Mouse (Mus musculus) kidney, adult 9 months (tissue): ENCODE data around the gene Map3k10.
"Not testable (repeated sequence)": the region's sequence is repeated elsewhere in the genome, so short reads cannot be mapped to it uniquely, and the experiment has no call there.

Experiments
- DNase-seq: peaks from one replicate; pipeline ENCODE4 v3.0.0; 2022

The Map3k10 gene

DNA sequence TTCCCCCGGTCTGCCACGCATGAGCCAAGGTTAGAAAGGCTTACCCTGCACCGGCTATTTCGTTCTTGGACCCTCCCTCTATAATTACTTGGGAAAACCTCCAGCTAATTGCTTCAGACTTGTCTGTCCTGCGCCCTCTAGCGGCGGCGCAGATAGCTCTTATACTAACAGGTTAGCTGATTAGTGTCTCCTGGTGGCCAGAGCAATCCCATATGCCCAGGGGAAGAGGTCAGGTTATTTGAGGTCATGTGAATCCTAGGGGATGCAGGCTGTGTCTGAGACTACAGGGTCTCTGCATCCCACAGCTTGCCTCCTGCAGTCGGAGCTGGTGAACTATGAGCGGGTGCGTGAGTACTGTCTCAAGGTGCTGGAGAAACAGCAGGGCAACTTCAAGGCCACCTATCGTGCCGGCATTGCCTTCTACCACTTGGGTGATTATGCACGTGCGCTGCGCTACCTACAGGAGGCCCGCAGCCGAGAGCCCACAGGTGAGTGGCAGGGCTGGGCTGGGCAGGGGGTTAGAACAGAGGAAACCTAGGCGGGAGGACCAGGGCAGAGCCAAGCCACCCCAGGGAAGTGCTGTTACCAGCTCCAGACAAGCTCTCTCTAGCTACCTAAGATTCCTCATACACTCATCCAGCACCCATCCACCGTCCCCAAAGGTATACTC lies 19.7 kb downstream of the Map3k10 start:
- peak; percentile 47 for DNase-seq

DNA sequence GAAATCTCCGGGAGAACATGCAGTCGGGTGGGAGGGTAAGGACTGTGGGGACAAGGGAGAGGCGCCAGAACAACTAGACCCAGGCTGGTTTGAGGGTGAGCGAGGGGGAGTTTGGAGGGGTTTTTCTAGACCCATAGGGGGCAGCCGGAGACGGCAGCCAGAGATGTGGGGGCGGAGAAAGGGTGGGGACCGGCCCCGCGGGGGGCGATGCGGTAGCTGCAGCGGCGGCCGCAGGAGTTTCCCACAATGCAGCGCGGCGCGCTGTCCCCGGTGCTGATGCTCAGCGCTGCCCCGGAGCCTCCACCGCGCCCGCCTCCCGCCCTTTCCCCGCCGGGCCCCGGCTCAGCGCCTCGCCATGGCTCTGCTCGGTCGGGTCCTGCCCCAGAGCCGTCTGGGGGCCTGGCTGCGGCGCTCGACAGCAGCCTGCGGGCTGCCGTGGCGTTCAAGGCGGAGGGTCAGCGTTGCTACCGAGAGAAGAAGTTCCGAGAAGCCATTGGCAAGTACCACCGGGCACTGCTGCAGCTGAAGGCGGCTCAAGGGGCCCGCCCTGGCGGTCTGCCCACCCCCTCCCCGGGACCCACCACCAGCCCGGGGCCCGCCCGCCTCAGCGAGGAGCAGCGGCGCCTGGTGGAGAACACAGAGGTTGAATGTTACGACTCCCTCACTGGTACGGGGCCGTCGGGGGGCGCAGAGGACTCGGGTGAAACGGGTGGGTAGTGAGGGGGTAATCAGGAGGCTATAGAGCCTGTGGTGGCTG lies 20.5 kb downstream of the Map3k10 start, which contains the start of gene Ttc9b:
Gene Ttc9b (plus strand): TSS at position 235 of the 757 bp plus-strand sequence.
- no peak for DNase-seq

DNA sequence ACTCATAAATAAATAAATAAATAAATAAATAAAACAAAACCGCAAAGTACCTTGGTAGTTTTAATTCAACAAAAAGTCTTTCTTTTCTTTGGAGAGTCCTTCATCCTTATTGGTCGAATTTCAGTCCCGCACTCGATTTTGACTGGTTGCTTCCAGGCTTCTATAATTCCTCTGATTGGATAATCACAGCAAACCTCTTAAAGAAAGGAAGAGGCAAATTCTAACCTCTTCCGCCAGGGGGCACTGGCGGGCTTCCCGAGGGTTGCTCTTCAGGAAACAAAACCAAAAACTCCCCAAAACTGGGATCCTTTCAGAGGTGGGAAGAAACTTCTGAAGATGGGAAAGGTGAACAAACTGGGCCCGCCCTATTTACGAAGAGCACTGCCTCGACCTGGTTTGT lies 23.4 kb downstream of the Map3k10 start:
- DNase-seq, result peak; percentile 81

DNA sequence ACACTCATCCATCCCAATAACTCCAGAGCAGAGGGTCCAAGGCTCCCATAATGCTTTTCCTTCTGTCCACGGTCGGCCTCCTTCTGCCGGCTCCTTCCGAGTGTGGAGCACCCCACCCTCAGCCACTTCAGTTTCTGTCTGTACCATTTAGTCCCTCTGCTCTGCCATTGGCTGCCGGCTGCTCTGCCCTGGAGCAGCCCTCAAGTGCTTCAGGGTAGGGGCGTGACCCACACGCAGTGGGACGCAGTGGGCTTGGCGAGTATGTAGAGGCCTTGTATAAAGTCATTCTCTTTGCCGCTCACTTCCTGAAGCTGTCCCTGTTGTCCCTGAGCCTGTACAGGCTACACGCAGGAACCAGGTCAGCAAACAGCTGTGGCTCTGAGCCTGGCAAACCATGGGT lies 24.7 kb downstream of the Map3k10 start:
- DNase-seq, result no peak

DNA sequence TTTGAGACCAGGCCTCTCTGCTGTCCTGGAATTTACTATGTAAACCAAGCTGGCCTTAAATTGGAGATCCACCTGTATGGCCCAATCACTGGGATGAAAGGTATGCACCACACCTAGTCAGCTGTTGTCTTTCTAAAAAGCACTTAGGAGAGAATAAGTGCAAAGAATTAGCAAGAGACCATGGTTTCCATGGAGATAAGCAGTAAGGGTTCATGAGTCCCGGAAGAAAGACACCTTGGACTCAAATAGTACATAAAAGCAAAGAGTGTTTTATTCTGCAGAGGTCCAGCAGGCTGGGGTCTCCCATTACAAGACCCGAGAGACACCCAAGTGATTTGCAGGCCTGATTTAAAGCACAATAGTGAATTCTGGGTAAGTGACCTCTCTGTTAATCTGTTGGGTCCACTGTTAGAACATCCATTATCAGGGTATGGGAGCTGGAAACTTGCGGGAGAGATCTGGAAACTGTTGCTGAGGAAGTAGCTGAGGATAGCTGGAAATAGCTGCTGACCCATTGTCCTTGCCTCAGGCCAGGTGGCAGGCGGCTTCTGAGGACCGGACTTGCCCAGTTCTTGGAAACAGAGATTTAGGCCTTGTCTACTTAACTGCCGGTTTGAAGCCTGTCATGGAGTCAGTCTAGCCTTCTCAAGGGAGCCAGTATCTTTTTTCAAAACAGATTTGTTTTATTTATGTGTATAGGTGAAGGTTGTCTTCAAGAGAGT lies 27.0 kb downstream of the Map3k10 start:
- no peak for DNase-seq

DNA sequence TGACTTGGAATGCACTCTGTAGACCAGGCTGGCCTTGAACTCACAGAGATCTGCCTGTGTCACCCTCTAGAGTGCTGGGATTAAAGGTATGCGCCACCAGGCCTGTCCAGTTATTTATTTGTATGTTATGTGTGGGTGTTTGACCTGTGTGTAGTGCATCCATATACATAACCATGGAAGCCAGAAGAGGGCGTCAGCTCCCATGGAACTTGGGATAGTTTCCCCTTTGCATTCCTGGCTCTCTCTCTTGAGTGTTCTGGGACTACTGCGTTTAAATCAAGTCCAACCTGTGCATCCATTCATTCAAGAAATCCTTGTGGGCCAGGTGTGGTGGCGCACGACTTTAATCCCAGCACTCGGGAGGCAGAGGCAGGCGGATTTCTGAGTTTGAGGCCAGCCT lies 27.9 kb downstream of the Map3k10 start:
- DNase-seq, result no peak

DNA sequence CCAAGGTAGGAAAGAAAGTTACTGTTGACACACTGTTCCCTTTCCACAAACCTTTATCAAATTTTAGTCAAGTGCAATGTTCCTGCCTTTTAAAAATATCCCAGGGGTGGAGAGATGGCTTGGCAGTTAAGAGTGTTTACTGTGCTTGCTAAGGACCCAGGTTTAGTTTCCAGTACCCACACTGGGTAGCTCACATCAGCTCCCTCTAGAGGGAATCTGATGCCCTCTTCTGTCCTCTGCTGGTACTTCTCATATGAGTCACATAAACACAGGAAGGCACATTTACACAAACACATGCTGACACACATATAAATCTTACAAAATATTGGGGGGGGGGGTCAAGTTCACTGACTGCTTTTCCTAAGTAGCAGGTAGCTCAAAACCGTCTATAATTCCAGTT lies 29.9 kb downstream of the Map3k10 start:
- no peak for DNase-seq

DNA sequence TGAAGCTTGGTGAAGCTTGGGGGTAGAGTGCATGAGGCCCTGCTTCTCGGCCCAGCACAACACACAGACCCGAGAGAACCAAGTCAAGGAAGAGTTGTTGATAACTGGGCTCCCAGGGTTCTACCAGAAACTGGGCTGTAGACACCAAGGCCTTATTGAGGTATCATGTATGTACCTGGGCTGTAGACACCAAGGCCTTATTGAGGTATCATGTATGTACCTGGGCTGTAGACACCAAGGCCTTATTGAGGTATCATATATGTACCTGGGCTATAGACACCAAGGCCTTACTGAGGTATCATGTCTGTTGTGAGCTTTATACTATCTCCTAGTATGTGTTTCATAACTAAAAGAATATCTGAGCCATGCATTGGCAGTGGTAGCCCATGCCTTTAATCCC lies 39.3 kb downstream of the Map3k10 start:
- not testable (repeated sequence) for DNase-seq

DNA sequence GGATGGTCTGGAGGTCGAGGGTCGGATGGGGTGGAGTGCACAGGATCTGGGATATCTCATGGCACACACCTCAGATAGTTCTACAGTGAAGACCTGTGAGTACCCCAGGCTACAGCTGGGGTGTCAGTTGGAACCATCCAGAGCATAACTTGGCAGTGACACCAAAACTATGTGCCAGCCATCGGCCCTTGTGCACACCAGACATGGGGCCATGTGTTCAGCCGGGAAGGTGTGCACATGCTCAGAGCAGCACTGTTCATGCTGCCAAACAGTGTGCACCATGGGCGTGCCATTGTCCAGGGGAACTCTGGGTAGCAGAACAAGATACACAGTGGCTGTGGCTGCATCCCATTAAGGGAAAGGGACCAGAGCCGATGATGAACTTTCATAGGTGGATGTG lies 39.7 kb downstream of the Map3k10 start:
- DNase-seq, result no peak

DNA sequence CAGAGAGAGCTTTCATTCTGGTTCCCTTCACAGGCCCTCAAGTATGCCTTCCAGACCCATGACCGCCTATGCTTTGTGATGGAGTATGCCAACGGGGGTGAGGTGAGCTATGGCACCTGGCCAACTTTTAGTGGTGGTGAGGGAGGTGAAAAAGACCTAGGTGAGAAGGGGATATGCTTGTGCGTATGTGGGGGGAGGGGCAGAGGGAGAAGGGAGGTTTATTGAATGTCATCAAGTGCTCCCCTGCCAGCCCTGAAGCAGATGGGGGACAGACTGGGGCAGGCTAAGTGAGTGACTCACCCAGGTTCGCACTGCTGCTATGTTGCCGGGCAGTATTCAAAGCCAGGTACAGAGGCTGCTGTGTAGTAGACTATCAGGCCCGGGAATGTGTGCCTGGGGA lies 41.2 kb downstream of the Map3k10 start:
- DNase-seq, result no peak

DNA sequence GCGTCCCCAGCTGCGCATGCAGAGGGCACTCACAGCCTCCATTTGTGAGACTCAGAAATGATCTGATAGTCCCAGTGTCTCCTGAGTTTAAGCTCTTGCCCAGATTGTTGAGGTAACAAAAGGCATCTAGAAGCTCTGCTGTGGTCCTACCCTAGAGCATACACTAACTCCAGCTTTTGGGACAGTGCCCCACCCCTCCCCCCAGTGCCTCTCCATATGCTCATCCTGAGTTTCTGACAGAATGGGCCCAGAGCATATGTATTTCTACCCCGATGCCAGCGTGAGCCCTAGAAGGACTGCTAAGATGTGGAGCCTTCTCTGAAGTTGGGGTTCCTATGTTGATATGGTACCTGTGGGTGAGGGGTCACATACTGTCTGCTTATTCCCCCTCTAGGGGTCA lies 43.0 kb downstream of the Map3k10 start:
- DNase-seq, result no peak

DNA sequence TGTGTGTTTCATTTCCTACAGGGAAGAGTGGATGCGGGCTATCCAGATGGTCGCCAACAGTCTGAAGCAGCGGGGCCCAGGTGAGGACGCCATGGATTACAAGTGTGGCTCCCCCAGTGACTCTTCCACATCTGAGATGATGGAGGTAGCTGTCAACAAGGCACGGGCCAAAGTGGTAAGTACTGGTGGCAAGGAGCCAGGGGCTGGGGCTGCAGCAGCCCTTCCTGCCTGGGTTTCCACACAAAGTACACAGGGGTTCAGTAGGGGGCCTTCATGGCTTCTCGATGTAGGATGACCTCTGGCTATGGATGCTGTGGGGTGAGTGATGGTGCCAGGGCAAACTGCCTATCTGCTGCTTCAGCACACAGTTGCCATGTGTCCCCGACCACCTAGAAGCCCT lies 45.6 kb downstream of the Map3k10 start:
- DNase-seq, result not testable (repeated sequence)

DNA sequence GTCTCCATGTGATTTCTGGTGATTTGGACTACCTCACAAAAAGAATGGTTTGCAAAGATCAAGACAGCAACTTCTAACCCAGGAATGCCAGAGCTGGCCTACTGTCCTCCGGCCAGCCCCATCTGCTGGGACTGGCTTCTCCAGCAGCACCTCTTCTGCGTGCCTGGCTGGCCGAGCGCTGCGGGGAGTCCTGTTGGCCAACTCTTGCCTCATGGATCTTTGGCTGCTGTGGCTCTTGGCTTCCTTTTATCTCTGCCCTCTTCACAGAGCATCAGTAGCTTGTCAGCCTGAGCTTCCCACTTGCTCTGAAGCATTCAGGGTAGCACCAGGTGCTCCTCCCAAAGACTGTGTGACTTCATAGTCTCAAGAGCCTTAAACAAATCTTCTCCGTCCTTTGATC lies 46.2 kb downstream of the Map3k10 start:
- no peak for DNase-seq

DNA sequence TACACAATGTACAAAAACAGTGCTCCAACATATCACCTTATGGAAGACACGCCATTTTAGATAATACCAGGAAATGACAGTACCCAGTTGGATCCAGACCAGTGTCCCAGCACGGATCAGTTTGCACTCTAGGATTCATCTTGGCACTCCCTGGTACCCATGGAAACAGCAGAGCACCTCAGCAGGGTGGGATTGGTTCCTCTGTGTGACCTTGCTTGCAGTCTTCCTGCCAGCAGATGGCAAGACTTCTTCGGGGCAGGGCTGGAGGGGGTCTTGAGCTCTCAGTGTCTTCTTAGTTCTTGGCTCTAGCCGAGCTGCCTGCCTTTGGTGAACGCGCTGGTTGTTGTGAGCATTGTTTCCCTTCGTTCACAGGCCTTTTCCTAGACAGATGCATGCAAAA lies 46.7 kb downstream of the Map3k10 start:
- DNase-seq, result no peak

DNA sequence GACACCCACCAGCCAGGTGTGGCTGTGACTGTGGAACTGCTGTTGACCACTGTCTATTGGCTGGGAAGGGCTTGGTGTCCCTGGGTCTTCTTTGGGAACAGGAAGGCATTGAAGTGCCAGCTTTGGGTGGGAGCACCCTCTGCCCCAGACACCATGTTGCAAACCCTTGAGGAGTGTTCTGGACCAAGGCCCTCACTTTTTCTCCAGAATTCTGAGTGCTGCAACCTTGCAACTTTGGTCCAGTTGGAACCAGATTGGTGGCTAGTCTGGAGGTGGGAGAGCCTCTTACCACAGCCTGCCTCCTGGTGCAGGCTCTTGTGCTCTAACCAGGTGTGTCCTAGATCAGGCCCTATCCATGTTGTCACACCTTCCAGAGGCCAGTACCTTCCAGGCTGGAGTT lies 49.4 kb downstream of the Map3k10 start:
- DNase-seq, result no peak

DNA sequence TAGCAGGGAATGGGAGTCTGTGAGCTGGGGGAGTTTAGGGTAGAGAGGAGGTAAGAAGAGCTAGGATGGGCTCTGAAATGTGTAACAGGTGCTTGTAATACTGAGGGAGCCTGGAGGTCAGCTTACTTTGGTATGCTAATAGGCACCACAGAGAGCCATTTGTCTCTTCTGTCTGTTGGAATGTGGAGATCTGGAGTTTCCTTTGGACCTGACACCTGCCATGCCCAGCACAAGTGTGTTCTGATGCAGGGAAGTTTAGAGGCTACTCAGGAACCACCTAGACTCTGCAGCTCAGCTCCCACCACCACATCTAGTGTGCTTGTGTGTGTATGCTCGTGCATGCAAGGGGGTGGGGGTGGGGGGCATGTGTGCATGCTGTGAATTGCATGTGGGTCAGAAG lies 52.2 kb downstream of the Map3k10 start:
- DNase-seq, result no peak

DNA sequence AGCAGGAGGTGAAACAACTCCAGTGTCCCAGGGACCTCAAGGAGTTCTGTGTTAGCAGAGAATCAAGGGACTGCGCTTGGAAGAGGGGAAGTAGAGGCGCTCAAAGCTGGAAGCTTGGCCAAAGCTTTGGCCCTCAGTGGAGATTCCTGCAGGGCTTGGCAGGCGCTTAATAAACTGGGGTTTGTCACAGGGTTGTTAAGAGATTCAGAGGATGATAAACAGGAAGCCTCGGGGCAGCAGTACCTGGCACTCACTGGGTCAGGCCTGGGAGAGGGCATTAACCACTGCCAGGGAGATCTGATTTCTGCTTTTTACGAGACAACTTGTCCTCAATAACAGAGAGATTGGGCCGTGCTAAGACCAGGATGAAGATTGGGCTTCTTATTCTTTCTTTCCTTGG lies 53.4 kb downstream of the Map3k10 start:
- DNase-seq, result no peak

DNA sequence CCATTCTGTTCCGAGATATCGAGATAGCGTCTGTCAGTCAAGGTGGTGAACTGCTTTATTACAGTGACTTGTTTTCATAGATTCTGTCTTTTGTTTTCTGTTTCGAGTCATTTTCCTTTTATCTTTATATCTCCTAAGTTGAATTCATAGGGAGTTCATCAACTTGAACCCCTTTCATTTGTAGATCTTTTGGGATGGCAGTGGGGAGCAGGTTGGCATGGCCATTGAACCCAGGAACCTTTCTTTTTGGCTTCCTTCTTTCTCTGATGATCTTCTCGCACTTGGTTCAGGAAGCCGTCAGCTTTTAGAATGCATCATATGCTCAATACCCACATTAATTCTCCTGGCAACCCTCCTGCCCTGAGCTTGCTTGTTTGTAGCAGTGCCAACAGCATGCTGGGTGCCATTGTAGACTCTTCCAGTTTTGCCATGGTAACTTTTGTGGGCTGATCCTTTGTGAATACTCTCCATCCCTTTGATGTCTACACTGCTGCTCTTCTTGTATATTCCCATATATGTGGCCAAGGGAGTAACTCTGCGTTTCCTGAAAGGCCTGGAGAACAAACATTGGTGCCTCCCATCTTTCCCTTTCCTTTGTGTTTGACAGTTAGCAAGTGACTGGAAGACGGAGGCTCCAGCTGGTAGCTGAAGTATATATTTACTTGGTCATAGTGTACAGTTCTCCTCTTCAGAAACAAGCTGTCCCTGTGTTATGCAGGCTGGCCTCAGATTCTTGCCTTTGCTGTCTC lies 60.5 kb downstream of the Map3k10 start:
- DNase-seq, result no peak

DNA sequence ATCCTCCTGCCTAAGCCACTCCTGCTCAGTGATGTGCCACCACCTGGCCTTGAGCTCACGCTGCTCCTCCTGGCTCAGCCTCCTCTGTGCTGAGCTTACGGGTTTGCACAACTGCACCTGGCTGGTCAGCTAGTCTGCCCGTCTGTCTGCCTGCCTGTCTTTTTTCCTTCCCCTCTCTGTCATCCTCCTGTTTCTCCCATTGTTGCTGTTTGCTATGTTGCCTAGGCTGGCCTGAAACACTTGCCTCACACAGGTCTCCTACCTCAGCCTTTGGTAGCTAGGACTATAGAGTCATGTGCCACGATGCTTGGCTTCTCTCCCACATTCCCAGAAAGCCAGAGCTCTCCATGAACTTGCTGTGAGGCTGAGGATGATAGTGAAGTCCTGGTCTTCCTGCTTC lies 61.5 kb downstream of the Map3k10 start:
- DNase-seq, result no peak

DNA sequence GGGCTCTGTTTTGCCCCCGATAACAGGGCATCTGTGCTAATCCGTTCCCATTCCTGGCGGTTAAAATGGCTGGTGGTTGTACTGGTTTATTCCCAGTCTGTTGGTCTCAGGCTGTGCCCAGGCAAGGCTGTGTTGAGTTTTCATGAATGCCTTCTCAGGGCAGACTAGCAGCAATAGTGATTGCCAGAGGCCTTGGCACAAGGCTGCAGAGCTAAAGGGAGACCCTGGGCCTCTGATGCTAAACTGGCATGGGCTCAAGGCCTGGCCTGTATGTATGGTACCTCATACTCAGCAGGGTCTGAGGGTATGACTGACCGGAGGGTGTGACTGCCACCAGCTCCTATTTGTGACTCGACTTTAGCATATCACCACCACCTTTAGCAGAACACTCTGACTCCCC lies 63.5 kb downstream of the Map3k10 start:
- no peak for DNase-seq

DNA sequence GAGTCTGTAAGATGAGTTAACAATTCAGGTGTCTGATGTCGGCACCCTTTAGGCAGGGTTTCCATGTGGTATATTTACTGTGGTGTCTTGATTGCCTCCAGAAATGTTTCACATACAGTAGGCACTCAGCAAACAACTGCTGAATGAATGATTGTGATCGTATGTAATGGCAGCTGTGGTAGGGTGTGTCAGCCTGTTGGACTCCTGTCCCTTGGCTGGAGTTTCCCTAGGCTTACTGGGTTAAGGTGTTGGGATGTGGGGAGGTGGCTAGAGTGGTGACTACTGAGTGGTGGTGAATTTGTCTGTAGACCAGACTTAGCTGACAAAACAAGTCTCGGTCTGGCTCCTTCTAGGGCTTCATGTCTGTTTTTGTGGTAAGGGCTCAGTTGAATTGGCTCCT lies 64.0 kb downstream of the Map3k10 start:
- no peak for DNase-seq

DNA sequence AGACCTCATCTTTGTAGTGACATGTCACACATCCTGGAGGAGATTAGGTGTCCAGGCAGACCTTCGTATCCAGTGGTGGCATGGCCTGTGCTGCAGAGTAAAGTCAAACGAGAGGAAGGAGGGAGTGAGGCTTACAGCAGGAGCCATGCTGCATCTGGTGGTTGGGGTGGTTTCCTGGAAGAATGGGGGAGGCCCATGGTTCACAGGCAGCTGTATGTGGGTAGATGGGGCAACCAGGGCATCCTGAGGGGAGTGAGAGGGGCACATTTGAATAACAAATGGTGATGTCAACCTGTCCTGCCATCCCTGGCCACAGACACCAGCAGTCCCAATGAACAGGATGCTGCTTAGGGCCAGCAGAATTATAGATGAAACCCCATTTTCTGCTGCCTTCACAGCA lies 64.7 kb downstream of the Map3k10 start:
- no peak for DNase-seq

DNA sequence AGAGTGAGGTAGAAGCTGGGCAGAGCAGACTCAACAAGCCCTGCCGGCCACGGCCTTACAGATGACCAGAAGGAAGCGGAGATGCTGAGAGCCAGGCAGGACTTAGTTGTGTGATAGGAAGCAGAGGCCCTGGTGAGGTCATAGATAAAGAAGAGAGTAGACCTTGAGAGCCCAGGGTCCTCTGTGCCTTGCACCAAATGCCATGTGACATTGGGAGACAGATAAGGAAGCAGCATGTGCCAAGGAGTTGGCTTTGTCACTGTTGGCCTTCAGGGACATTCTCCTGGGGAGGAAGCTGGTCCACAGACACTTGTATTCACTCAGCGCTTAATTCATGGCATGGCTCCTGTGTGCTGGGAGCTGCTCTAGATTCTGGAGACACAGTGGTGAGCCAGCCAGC lies 65.1 kb downstream of the Map3k10 start:
- DNase-seq, result no peak
